ENCODE assay signal across 22 mouse cellular contexts in the genomic region with DNA sequence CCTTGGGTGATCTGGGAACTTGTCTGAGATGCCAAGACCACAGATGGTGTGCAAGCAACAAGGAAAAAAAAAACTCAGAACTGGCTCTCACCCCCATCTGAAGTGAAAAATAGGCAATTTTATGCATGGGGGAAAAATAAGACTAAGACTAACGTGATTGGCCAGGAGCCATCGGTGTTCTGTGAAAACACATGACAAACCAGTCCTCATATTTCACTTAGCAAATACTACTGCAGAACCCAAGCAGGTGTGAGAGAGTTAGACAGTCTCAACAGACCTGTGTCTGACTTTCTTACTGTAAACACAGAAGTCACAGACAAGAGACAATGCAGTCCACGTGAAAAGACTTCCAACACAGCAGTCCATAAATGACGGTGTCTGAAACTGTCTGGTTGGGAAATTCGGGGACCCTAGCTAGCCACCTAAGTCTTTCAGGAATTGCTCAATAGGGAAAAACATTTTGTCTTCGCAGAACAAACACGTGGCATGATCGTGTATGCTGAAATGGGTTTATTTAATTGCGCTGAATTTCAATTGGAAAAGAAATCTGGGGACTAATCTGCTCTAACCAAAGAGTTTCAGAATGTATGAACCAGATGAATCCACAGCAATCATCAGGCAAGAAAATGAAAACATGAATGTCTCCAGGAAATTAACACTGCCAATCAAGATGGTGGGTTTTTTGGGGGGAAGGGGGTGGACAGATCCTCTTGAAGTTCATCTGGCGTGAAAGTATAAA.
DNase-seq lines count a peak whose midpoint lies in the region; ATAC-seq and TF ChIP-seq lines count a peak whose summit lies in the region.
"Had no signal": no experiment of that assay in that cellular context is flagged by ENCODE, and none has a peak within 500 bp of the region (broad histone marks: within the 10 kb centered on the region; RNA-seq: fewer than 3 reads in every experiment).

No protein-coding gene starts in this region.

- intact Hi-C loops in left cerebral cortex, postnatal 4 days (cut with DNase I): loop anchor here (10.0 kb wide), 1 partner anchor 47 kb away; no protein-coding TSS in a partner anchor

- no peak for TF ChIP-seq CTCF in brain, embryonic 14.5 days (IDR thresholded peaks at IDR 0.05; ENCODE audit: borderline replicate concordance, extremely low read depth, insufficient read depth, insufficient read length)

- no peak overlapping the region for H3K4me3 ChIP-seq in forebrain, embryonic 14.5 days (ENCODE audit: low read depth, low read length)
- H3K4me3 ChIP-seq in forebrain, embryonic 11.5 days (ENCODE audit: low read depth, low read length): no peak overlapping the region
- no peak overlapping the region for H3K4me3 ChIP-seq in forebrain, embryonic 16.5 days (replicated peaks; ENCODE audit: low read length)
- H3K4me3 ChIP-seq: heart, adult 2 months; heart, embryonic 15.5 days; hindbrain, embryonic 15.5 days; midbrain, embryonic 15.5 days; neural tube, embryonic 15.5 days had no signal

- peak; percentile 84 for DNase-seq in forebrain, embryonic 14.5 days (ENCODE audit: low spot score)
- no peak for DNase-seq in forebrain, embryonic 11.5 days (ENCODE audit: low spot score)
- peak; percentile 43 for DNase-seq in left cerebral cortex, postnatal 4 days
- DNase-seq in left cerebral cortex, adult 18-20 months (ENCODE audit: low spot score in 2 of 2): no peak
- DNase-seq in brain, embryonic 14.5 days (ENCODE audit: low read depth): peak; percentile 90
- no peak for DNase-seq in ovary, postnatal 36 days (ENCODE audit: low spot score)
- DNase-seq: adrenal gland, adult 8-10 months; embryo, embryonic 11 days; gastrocnemius, postnatal 14 days; heart, adult 2 months; heart, postnatal 4 days; kidney, postnatal 36 days; liver; lung, adult 18-20 months; lung, postnatal 14 days; thymus, postnatal 25 days had no signal

- TF ChIP-seq POLR2A in brain, embryonic 14.5 days (IDR thresholded peaks at IDR 0.05; ENCODE audit: borderline replicate concordance, extremely low read depth, insufficient read depth, insufficient read length, poor library complexity, severe bottlenecking): no peak

- WGBS in forebrain, embryonic 14.5 days: 74% methylated on average over 10 of the region's 10 CpGs
- 92% methylated on average over 10 of the region's 10 CpGs for WGBS in forebrain, embryonic 11.5 days
- WGBS in forebrain, embryonic 16.5 days: 52% methylated on average over 10 of the region's 10 CpGs

- H3K36me3 ChIP-seq in forebrain, embryonic 14.5 days (ENCODE audit: control insufficient read depth, insufficient read depth, low read length): no peaks in the 10 kb centered on the region
- no peaks in the 10 kb centered on the region for H3K36me3 ChIP-seq in forebrain, embryonic 11.5 days (ENCODE audit: control insufficient read depth, insufficient read depth, low read length)
- no peaks in the 10 kb centered on the region for H3K36me3 ChIP-seq in forebrain, embryonic 16.5 days (ENCODE audit: control insufficient read depth, insufficient read depth)
- H3K36me3 ChIP-seq: heart, embryonic 15.5 days; hindbrain, embryonic 15.5 days; midbrain, embryonic 15.5 days; neural tube, embryonic 15.5 days had no signal

- ATAC-seq in forebrain, embryonic 14.5 days: peak; percentile 73; the same call in 1 of the 2 replicates
- no peak for ATAC-seq in forebrain, embryonic 11.5 days (replicated peaks; ENCODE audit: low FRiP score)
- ATAC-seq in forebrain, embryonic 16.5 days: peak; percentile 75
- ATAC-seq: intestine, embryonic 16.5 days; midbrain, embryonic 15.5 days had no signal

- no peaks in the 10 kb centered on the region for H3K9me3 ChIP-seq in forebrain, embryonic 14.5 days (replicated peaks; ENCODE audit: control insufficient read depth, low read length)
- no peaks in the 10 kb centered on the region for H3K9me3 ChIP-seq in forebrain, embryonic 11.5 days (ENCODE audit: control insufficient read depth, low read length)
- no peaks in the 10 kb centered on the region for H3K9me3 ChIP-seq in forebrain, embryonic 16.5 days (ENCODE audit: control insufficient read depth, low read length)
- H3K9me3 ChIP-seq: heart, embryonic 15.5 days; hindbrain, embryonic 15.5 days; midbrain, embryonic 15.5 days; neural tube, embryonic 15.5 days had no signal

- no peak overlapping the region for H3K4me2 ChIP-seq in forebrain, embryonic 14.5 days (ENCODE audit: low read length)
- no peak overlapping the region for H3K4me2 ChIP-seq in forebrain, embryonic 11.5 days (ENCODE audit: low read depth, low read length, severe bottlenecking)
- H3K4me2 ChIP-seq in forebrain, embryonic 16.5 days (ENCODE audit: low read length): no peak overlapping the region
- H3K4me2 ChIP-seq: heart, embryonic 15.5 days; hindbrain, embryonic 15.5 days; midbrain, embryonic 15.5 days; neural tube, embryonic 15.5 days had no signal

- H3K4me1 ChIP-seq in forebrain, embryonic 14.5 days (ENCODE audit: control insufficient read depth, insufficient read depth, low read length): no peaks in the 10 kb centered on the region
- H3K4me1 ChIP-seq in forebrain, embryonic 11.5 days (replicated peaks; ENCODE audit: control insufficient read depth, insufficient read depth, low read length): no peaks in the 10 kb centered on the region
- peaks cover 21% of the 10 kb centered on the region for H3K4me1 ChIP-seq in forebrain, embryonic 16.5 days (replicated peaks; ENCODE audit: control insufficient read depth, insufficient read depth, low read length)
- H3K4me1 ChIP-seq: heart, embryonic 15.5 days; hindbrain, embryonic 15.5 days; midbrain, embryonic 15.5 days; neural tube, embryonic 15.5 days had no signal

- H3K27me3 ChIP-seq in forebrain, embryonic 14.5 days (replicated peaks; ENCODE audit: control insufficient read depth, insufficient read depth, low read length): no peaks in the 10 kb centered on the region
- H3K27me3 ChIP-seq in forebrain, embryonic 11.5 days (ENCODE audit: control insufficient read depth, insufficient read depth, low read length): no peaks in the 10 kb centered on the region
- H3K27me3 ChIP-seq in forebrain, embryonic 16.5 days (replicated peaks; ENCODE audit: control insufficient read depth, insufficient read depth, low read length): no peaks in the 10 kb centered on the region
- H3K27me3 ChIP-seq: heart, embryonic 15.5 days; hindbrain, embryonic 15.5 days; midbrain, embryonic 15.5 days; neural tube, embryonic 15.5 days had no signal

- no peak overlapping the region; the same call in 1 of the 2 replicates for H3K27ac ChIP-seq in forebrain, embryonic 14.5 days (ENCODE audit: low read depth, low read length)
- no peak overlapping the region for H3K27ac ChIP-seq in forebrain, embryonic 11.5 days (ENCODE audit: low read depth, low read length)
- H3K27ac ChIP-seq in forebrain, embryonic 16.5 days (ENCODE audit: low read length): peak overlapping the region; percentile 62
- H3K27ac ChIP-seq: heart, adult 2 months; heart, embryonic 15.5 days; hindbrain, embryonic 15.5 days; midbrain, embryonic 15.5 days; neural tube, embryonic 15.5 days had no signal

- H3K9ac ChIP-seq in forebrain, embryonic 14.5 days (ENCODE audit: low read length): no peak overlapping the region
- H3K9ac ChIP-seq in forebrain, embryonic 11.5 days (ENCODE audit: low read length): no peak overlapping the region
- H3K9ac ChIP-seq in forebrain, embryonic 16.5 days (replicated peaks; ENCODE audit: low read depth, low read length): no peak overlapping the region
- H3K9ac ChIP-seq: heart, embryonic 15.5 days; hindbrain, embryonic 15.5 days; midbrain, embryonic 15.5 days; neural tube, embryonic 15.5 days had no signal

Comparison
In these comparisons a context has a peak if more than half of its experiments do, and no peak if none do; other contexts are left out.
1. DNase-seq: peak in forebrain, embryonic 14.5 days (single experiment), left cerebral cortex, postnatal 4 days (single experiment) and brain, embryonic 14.5 days (single experiment); none in forebrain, embryonic 11.5 days (single experiment), left cerebral cortex, adult 18-20 months (0 of 2) and ovary, postnatal 36 days (single experiment).